Mouse (Mus musculus): ENCODE measurements around the gene Psmc3ip.

The Psmc3ip gene

DNA sequence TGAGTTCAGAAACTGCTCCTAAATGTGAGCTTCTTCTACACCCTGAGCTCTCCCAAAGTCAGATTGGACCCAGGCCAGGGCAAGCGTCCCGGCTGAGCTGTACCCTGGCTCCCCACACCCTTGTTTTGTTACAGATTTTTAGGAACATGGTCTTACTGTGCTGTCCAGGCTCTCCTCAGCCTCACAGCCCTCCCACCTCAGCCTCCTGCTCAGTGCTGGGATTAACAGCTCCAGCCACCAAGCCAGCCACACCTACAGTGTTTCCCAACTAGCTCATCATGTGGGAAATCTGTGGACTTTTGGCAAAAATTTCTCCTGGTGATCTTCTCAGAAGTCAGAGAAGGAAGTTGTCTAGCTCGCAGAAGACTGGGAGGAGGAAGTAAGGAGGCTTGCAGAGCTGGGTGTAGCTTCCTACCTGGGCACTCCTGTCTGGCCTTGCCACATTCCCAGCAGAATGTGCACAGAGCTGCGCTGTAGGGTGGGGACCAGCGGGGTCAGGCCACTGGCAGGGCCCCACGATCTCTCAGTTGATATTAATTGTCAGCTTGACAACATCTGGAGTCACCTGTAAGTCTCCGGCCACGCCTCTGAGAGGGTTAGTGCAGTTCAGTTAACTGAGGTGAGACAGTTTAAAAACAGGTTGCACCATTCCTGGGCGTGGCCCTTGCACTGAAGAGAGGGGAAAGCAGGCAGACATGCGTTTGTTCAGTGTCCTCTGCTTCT lies 42.3 kb downstream of the Psmc3ip start:
- DNase-seq (ENCODE audit: low spot score in 2 of 2), result no peak

- DNase-seq (ENCODE audit: low spot score in 2 of 2), result no peak
Measured at GRCm38 (mm10) chr11:101051617-101052016, 43.6 kb downstream of the Psmc3ip start.

DNA sequence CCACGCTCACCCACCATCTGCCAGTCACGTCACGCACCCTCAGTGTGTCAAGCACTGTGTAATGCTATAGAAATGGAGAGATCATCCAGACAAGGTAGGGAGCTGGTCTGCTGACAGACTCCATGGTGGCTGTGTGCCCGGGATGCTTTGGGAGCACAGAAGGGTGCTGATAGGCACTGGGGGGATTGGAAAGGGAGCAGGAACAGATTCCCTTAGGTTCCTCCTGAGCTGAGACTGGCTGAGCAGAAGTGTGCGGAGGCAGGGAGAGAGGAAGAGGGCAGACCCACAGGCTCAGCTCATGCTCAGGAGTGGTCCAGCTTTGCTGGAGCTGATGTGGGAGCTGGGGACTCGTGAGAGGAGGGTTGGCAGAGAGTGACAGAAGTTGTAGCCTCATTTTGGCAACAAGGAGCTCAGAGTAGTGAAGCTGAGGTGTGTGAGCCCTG lies 44.2 kb downstream of the Psmc3ip start:
- DNase-seq (ENCODE audit: low spot score in 2 of 2), result no peak

GRCm38 (mm10) chr11:101050359-101050758 lies 44.9 kb downstream of the Psmc3ip start:
- no peak for DNase-seq (ENCODE audit: low spot score in 2 of 2)

DNA sequence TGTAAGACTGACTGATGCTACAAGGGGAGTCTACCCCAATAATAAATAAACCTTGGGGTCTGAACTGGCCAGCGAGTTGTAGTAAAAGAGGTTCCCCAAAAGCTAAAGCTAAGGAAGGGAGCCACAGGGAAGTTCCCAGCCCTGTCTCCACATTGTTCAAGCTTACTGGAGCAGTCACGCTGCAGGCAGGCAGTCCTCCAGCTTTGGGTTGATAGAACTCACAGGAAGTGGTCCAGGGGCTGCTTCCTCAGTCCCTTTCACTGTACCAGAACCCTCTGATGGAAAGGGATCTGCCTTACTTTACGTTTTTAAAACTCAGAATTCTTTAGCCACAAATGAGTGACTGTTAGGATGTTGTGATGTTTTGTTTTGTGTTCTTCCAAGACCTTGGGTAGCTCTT lies 47.7 kb downstream of the Psmc3ip start:
- DNase-seq (ENCODE audit: low spot score in 2 of 2), result no peak

DNA sequence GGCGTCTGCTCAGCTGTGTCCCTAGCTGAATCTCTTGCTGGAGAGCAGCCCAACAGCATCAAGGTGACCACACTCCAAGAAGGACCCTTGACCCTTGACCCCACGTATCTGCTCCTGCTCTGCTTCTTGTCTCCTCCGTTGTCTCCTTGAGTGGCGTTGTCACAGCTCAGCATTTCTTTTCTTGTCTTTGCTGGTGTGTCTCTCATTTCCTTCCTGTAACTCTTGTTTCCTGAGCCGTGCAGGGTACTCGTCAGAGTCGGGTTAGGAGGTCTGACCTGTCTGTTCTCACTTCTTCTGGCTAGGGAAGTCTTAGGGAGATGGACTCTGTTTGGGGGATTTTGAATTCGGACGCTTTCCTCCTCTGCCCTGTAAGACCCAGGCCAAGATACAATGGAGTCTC lies 48.8 kb downstream of the Psmc3ip start:
- DNase-seq (ENCODE audit: low spot score in 2 of 2), result peak; percentile 46 to 50

DNA sequence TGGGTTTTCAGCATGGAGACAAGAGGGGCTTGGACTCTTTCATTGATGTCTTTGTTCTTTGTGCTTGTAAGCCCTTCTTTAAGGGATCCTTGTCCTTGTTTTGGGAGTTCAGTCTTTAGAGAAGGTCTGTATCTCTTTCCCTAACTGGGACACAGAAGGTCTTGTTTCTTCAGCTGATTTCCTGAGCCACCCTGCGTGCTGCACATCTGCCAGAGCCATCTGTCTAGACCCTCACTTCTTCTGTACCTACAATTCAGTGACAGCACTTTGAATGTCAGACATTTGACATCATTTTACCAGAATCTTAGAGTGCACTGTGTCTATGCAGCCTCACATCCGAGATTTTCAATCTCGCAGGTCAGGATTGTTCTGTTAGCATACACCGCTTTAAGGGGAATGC lies 49.4 kb downstream of the Psmc3ip start:
- no peak for DNase-seq (ENCODE audit: low spot score in 2 of 2)
